Mouse (Mus musculus): ENCODE results near the gene BC030867. TPM values are rescaled to one million over a fixed set of nuclear protein-coding genes. Genes with fewer than 3 reads are reported as not detected.
"Not testable (repeated sequence)": the region's sequence is repeated elsewhere in the genome, so short reads cannot be mapped to it uniquely, and the experiment has no call there.

The BC030867 gene
- total RNA-seq, 2 experiments from 2014 or later, result 5.9 to 20.7 TPM

- ATAC-seq (replicated peaks; ENCODE audit: poor library complexity), result no peak
These were observed 839 bp downstream of the BC030867 start for GRCm38 (mm10) chr11:102249351-102250090.

GRCm38 (mm10) chr11:102257514-102257913 lies 8.8 kb downstream of the BC030867 start:
- peak; percentile 66 for ATAC-seq (replicated peaks; ENCODE audit: poor library complexity)

DNA sequence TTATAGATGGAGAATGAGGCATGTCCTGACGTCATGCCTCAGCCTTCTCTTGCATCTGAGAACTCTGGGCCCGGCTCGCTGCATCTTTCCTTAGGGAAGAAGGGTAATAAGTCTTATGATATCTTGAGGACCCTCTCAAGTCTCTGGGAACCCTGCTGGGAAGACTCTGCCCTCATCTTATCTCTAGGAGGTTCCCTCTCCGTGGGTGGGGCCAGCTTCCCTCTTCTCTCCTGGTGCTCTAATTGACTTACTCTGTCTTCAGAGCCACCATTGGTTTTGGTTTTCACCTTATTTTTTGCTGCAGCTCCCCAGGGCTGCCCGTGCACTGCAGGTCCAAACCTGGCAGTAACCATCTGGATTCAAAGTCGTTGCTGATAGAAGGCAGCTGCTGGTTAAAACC lies 9.4 kb downstream of the BC030867 start:
- ATAC-seq (replicated peaks; ENCODE audit: poor library complexity), result no peak

DNA sequence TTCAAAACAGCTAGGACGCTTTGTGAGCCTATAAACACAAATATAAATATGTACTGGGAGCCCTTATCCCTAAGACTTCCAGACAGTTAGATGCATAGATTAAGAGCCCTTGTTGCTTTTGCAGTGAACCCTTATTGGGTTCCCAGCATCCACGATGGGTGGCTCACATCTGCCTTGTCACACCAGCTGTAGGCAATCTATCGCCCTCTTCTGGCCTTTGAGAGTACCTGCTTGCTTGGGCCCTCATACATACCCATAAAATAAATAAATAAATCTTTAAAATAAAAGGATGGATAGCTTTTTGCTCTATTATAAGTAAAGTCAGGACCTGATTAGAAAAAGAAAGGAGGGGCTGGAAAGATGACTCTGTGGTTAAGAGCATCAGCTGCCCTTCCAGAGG lies 9.8 kb downstream of the BC030867 start:
- ATAC-seq (replicated peaks; ENCODE audit: poor library complexity), result peak; percentile 65

GRCm38 (mm10) chr11:102263211-102263610 lies 14.5 kb downstream of the BC030867 start:
- no peak for ATAC-seq (replicated peaks; ENCODE audit: poor library complexity)

DNA sequence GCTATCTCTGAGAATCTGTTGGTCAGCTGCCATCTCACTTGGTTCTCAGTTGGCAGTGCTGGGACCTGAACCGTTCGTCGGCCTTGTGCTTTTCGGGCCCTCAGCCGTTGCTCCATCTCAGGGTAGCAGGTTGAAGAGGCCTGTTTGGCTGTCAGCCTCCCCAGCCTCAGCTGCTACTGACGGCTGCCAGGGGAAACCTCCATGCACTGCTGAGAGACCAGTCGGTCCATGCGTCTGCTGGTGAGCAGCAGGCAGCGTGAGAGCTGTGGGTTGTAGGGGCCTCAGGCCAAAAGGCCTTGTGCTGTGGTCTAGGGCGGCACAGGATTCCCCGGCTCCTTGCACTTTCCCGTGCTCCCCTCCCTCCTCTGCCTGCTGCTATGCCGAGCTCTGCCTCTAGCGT lies 17.1 kb downstream of the BC030867 start:
- ATAC-seq (replicated peaks; ENCODE audit: poor library complexity), result no peak

- no peak for ATAC-seq (replicated peaks; ENCODE audit: poor library complexity)
These were observed 18.1 kb downstream of the BC030867 start for GRCm38 (mm10) chr11:102266631-102267355.

DNA sequence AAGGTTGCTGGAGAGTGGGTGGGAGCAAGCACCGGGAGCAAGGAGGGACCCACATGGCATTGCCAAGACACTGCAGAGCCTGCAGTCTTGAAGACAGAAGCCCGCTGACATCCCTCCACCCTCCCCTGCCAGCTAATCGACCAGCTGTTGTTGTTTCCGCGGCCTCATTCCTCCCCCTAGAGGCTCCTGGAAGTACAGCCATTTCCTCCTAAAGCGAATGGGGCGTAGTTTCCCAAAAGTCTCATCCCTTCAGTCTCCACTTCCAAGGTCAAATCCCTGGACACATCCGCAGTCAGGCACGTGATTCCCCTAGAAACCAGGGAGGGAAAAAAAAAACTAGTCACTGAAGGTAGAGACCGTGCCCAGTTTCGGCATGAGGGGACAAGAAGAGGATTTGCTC lies 18.8 kb downstream of the BC030867 start:
- peak; percentile 95 for ATAC-seq (replicated peaks; ENCODE audit: poor library complexity)

GRCm38 (mm10) chr11:102268520-102269244 lies 20.0 kb downstream of the BC030867 start, which contains the start of gene Asb16:
TSS of gene Asb16 (plus strand) at chr11:102268743.
- ATAC-seq (replicated peaks; ENCODE audit: poor library complexity), result no peak

DNA sequence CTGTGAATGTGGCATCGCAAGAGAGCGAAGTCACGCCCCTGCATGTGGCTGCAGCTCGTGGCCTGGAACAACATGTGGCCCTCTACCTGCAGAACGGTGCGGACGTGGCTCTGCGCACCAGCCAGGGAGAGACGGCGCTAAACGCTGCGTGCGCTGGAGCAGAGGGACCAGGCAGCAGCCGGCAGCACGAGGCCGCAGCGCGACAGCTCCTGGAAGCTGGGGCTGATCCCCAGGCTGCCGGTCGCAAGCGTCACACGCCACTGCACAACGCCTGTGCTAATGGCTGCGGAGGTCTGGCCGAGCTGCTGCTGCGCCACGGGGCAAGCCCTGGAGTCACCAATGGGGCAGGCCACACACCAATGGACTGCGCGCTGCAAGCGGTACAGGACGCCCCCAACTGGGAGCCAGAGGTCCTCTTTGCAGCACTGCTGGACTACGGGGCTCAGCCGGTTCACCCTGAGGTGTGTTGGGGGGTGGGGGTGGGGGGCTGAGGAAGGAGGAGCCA lies 27.8 kb downstream of the BC030867 start:
- peak; percentile 83 for ATAC-seq (replicated peaks; ENCODE audit: poor library complexity)

- no peak for ATAC-seq (replicated peaks; ENCODE audit: poor library complexity)
These were observed 29.1 kb downstream of the BC030867 start for GRCm38 (mm10) chr11:102277754-102278153.

DNA sequence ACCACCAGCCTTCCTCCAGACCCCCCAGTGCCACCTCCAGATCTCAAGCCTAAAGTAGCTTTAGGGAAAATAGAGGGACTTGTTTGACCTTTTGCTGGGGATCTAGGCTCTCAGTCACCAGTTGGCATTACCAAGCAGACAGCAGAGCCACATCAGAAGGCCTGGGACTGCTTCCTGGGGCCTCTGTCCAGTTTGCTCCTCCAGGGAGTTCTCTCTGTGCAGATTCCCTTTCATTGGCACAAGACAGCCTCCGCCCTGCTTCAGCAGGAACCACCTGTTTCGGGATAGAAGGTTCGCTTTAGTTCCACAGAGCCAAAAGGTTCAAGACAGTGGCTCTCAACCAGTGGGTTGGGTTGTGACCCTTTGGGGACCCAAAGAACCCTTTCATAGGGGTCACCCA lies 30.9 kb downstream of the BC030867 start:
- no peak for ATAC-seq (replicated peaks; ENCODE audit: poor library complexity)

GRCm38 (mm10) chr11:102280267-102280666 lies 31.6 kb downstream of the BC030867 start:
- not testable (repeated sequence) for ATAC-seq (replicated peaks; ENCODE audit: poor library complexity)

DNA sequence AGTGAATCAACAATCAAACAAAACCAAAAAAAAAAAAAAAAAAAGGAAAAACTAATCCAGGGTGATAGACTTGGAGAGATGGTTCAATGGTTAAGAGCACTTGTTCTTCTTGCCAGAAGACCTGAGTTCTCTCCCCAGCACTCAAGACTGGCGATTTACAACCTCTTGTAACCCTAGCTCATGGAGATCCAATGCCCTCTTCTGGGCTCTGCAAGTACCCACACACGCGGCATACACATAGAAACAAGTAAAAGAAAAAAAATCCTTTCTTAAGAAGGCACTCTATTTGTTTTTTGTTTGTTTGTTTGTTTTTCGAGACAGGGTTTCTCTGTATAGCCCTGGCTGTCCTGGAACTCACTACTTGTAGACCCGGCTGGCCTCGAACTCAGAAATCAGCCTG lies 35.2 kb downstream of the BC030867 start:
- ATAC-seq (replicated peaks; ENCODE audit: poor library complexity), result no peak

DNA sequence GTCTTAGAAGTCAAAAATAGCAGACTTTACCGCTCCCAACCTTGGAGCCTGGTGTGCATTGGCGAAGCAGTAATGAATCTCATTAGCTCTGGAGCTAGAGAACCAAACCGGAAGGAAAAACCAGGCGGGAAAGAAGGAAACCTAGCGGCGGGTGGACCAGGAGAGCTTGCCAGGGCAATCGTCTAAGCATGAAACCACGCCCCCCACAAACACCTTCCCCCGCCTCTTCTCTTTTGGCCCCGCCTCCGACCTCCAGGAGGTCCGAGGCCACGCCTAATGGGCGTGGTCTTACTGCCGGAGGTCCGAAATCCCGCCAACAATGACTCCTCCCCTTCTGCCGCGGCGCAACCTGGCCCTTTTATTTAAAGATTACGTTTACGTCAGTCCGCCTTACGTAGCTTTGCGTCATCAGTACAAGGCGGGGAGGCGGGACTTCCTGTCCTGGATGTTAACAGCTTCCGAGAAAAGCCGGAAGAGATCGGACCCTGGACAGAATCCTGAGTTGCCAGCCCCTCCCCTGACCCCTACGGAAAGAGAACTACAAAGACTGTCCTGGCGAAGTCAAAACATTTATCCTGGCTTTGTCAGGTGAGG lies 35.9 kb downstream of the BC030867 start, which contains the start of gene Tmub2:
Gene Tmub2, plus strand, starts transcription at position 431 of the 594 bp plus-strand sequence.
- ATAC-seq (replicated peaks; ENCODE audit: poor library complexity), result peak; percentile 95

- ATAC-seq (replicated peaks; ENCODE audit: poor library complexity), result peak; percentile 61
These were observed 36.6 kb downstream of the BC030867 start for GRCm38 (mm10) chr11:102285095-102285834.

GRCm38 (mm10) chr11:102287485-102287884 lies 38.8 kb downstream of the BC030867 start:
- no peak for ATAC-seq (replicated peaks; ENCODE audit: poor library complexity)

- no peak for ATAC-seq (replicated peaks; ENCODE audit: poor library complexity)
These were observed 39.5 kb downstream of the BC030867 start for GRCm38 (mm10) chr11:102288027-102288804.

DNA sequence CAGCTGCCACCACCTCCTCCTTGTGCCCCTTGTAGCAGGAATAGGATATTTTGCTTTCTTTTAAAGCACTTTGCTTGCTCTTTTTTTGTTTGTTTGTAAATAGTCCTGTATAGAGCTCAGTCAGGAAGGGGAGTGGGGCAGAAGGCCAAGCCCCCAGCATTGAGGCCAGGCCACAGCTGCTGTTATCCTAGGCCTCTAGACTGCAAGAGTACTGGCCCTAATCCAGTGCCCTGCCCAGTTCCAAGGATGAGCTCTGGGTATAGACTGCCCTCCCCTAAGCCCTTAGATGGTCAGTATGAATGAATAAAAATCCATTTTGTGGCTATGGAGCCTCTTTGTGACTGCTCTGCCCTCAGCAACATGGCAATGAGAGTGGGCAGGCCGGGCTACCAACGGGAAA lies 40.2 kb downstream of the BC030867 start:
- ATAC-seq (replicated peaks; ENCODE audit: poor library complexity), result no peak

Measured in megakaryocyte progenitor cell, adult 5-6 weeks (primary cell).